Mouse (Mus musculus): ENCODE data around the gene Zfp446. TPM values are rescaled to one million over a fixed set of nuclear protein-coding genes. Genes with fewer than 3 reads are reported as not detected.
"Not testable (repeated sequence)": the region's sequence is repeated elsewhere in the genome, so short reads cannot be mapped to it uniquely, and the experiment has no call there.

Zfp446 gene
- 10 to 100 TPM in 1 of 2 experiments, 1 to 10 TPM in 1; 9.2 to 11.3 TPM for total RNA-seq (2021)
- long read RNA-seq, experiment 1, full-length matches to known transcripts, result 1 of 2 reads
- long read RNA-seq, experiment 1, partial matches to known transcripts, result 0 of 2 reads
- long read RNA-seq, experiment 1, other reads (novel, unspliced or antisense), result 1 of 2 reads
- long read RNA-seq, experiment 2, full-length matches to known transcripts, result 3 of 4 reads
- long read RNA-seq, experiment 2, partial matches to known transcripts, result 0 of 4 reads
- long read RNA-seq, experiment 2, other reads (novel, unspliced or antisense), result 1 of 4 reads

DNA sequence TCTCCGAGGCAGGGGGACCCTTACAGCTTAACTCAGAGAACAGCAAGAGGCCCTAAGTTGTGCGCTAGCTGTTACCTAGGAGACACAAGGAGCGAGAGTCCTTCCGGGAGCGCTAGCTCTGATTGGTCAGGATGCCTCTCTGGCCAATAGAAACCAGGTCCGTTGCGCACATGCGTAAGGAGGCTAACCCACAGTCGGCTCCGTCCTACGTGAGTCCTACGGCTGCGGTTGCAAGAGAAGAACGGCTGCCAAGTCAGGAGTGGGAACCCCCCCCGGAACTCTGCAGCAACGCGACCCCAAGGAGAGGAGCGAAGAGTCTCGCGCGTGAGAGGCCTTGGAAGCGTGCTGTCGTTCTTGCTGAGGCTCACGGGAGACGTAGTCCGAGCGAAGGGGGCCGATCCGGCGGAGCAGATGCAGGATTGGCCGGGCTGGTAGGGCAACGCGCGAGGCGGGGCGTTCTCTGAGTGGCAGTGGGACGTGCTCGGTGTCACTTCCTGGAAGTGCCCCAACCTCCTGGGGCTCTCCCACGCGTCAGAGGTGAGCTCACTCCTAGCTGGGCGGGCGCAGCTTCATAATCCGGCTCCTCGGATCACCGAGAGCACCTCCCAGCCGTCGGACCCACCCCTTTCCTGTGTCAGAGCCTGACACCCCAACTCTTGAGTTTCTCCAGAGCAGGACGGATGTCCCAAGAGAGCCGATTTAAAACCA, at the start of gene Zfp446:
Gene Zfp446 (plus strand): TSS at position 167 of the 708 bp plus-strand sequence.
- DNase-seq (ENCODE audit: low spot score in 2 of 2), result peak; percentile 84 to 96

- DNase-seq (ENCODE audit: low spot score in 2 of 2), result no peak
Observed at GRCm38 (mm10) chr7:12933615-12934140, 44.0 kb upstream of the Zfp446 start.

DNA sequence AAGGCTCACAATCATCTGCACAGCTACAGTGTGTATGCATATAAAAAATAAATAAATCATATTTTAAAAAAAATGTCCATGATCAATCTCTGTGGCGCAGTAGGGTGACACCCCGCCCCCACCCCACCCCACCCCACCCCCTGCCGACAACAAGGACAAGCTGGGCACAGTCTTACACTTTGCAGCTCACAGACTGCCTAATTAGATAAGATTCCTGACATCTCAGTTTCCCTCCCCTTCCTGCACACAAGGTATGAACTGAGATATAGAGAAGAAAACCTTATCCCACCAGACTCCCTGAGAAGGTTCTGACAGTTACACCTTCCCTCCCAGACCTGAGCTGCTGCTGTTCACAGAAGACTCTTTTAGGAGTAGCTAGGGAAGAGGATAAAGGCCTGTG, 42.8 kb upstream of the Zfp446 start:
- no peak for DNase-seq (ENCODE audit: low spot score in 2 of 2)

- not testable (repeated sequence) for DNase-seq (ENCODE audit: low spot score in 2 of 2)
Observed at GRCm38 (mm10) chr7:12937254-12937803, 40.3 kb upstream of the Zfp446 start.

- no peak for DNase-seq (ENCODE audit: low spot score in 2 of 2)
Observed at GRCm38 (mm10) chr7:12940599-12940998, 37.0 kb upstream of the Zfp446 start.

- no peak for DNase-seq (ENCODE audit: low spot score in 2 of 2)
Observed at GRCm38 (mm10) chr7:12943488-12943887, 34.2 kb upstream of the Zfp446 start.

DNA sequence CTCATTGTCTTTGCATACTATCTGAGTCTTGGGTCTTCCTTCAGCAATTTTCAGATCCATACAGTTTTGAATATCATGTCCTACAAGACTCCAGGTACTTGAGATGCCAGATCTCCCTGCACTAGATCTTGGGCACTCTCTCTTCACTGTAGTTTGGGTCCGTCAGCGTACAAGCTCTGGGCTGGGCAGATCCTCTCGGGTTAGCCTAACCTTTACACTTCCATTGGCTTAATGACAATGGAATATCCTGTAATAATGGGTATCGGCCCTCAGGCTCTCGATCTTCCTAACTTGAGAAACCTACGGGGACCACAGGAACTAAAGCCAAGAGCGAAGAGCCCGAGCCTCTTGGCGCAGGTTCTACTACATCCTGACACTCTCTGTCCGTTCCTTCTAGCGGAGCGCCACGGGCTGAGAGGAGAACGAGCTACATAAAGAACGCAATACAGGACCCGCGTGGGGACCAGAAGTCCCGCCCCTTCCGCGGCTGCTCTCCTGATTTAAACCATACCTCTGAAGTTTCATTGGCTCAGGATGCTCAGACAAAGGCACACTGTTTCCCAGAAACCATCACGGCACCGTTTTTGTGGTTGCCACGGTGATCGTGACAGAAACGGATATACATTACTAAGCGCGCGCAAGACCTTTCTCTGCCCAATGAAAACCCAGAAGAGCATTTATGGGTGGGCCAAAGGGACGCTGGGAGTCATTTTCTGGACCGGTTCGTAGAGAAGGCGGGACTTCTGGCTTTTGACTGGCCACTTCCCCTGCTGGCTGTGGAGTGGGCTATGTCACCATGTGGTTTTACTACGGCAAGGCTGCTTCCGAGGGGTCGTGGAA, 28.4 kb upstream of the Zfp446 start:
- DNase-seq (ENCODE audit: low spot score in 2 of 2), result peak; percentile 54 to 85

DNA sequence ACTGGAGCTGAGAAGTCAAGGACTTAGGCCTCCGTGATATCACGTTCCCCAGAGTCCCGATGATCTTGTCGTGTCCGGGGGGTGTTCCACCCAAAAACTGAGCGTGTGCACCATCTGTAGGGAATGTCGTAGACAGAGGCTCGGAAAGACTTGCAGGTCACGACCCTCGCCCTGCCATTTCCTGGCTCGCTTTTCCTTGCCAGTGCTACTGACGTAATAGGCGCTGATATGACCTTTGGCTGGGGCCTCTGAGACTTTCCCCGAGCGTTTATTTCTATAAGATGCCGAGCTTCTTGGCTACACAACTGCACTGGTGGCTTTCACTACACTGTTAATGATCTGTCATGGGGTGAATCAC, 27.8 kb upstream of the Zfp446 start:
- DNase-seq (ENCODE audit: low spot score in 2 of 2), result no peak

DNA sequence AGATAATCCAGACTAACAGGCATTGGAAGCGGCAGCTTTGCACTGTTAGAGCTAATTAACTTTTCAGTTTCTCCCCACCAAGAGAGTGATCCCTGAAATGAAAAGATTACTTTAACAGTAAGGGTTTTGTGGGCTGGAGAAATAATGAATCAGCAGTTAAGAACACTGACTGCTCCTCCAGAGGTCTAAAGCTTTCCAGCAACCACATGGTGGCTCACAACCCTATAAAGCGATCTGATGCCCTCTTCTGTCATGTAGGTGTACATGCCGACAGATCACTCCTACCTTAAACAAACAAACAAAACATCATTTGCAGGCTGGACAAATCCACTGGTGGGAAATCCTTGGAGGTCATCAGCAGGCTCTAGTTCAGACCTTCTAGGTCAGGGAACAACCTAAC, 22.8 kb upstream of the Zfp446 start:
- no peak for DNase-seq (ENCODE audit: low spot score in 2 of 2)

- no peak for DNase-seq (ENCODE audit: low spot score in 2 of 2)
Observed at GRCm38 (mm10) chr7:12957511-12957910, 20.1 kb upstream of the Zfp446 start.

- DNase-seq (ENCODE audit: low spot score in 2 of 2), result no peak
Observed at GRCm38 (mm10) chr7:12958948-12959347, 18.7 kb upstream of the Zfp446 start.

DNA sequence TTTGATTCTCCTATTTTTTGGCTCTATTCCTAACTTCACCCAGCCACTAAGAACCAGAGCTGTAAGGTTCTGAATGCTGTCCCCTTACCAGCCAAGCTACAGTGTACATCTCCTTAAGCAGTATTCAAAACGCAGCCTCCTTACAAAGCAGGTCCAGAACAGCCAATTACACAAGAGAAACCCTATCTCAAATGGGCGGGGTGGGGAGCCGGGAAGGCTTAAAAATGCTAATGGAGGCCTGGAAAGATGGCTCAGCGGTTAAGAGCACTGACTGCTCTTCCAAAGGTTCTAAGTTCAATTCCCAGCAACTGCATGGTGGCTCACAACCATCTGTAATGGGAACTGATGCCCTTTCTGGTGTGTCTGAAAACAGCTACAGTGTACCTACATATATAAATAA, 17.9 kb upstream of the Zfp446 start:
- no peak for DNase-seq (ENCODE audit: low spot score in 2 of 2)

DNA sequence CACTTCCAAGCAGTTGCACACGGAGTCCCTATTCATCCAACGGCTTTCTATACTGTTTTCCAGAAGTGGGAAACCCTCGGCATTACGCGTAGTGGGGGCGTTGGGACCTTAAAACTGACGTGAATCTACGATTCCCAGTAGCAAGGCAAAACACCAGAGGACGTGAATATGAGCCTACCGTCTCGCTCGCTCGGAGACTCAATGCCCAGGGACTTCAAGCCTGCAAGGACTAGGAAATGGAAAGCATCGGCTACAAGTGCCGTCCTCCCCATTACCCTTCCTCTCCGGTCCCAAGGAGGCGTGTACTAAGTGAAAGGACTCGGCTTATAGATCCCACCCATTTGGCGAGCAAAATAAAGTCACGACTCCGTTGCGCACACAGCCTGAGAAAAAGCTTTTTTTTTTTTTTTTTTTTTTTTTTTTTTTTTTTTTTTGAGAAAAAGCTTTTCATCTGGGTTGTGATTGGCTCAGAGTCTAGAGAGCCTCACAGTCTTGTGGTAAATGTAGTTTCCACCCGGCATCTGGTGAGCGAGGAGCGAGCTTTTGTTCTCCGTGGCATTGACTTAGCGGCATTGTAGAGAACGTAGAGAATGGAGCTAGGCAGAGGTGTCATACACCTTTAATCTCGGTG, 16.0 kb upstream of the Zfp446 start:
- DNase-seq (ENCODE audit: low spot score in 2 of 2), result no peak

GRCm38 (mm10) chr7:12965678-12966091, 12.0 kb upstream of the Zfp446 start, which contains the start of gene Zfp324:
Gene Zfp324 (plus strand): TSS chr7:12965838.
- DNase-seq (ENCODE audit: low spot score in 2 of 2), result peak; percentile 57 to 84

DNA sequence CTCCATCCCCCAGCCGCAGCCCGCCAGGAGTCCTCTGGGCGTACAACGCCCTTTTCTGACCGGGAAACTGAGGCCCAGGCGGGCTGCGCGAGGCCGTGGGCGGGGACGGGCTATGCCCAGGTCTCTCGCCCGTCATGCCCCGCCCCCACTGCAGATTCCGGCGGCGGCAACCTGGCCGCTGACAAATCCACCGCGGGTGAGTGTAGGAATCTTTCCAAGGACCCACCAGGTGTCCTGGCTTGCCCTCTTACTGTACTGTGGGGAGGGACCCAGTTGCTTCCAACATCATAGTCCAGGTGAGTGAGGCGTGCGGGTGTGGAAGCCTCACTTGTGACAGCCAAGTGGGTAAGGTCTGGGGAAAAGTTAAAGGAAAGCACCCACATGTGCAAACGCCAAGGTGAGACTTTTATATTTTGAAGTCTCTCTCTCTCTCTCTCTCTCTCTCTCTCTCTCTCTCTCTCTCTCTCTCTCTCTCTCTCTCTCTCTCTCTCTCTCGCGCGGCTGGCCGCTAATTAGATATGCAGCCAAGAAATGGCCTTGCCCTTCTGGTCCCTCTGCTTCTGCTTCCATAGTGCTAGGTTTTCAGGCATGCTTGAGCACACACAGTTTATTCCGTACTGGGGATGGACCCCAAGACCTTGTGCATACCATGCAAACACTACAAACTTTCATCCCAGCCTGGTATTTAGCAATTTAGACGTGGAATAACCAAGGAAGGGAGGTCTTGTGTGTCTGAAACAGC, 11.4 kb upstream of the Zfp446 start:
- DNase-seq (ENCODE audit: low spot score in 2 of 2), result no peak

GRCm38 (mm10) chr7:12970906-12971305, 6.7 kb upstream of the Zfp446 start:
- DNase-seq (ENCODE audit: low spot score in 2 of 2), result no peak

DNA sequence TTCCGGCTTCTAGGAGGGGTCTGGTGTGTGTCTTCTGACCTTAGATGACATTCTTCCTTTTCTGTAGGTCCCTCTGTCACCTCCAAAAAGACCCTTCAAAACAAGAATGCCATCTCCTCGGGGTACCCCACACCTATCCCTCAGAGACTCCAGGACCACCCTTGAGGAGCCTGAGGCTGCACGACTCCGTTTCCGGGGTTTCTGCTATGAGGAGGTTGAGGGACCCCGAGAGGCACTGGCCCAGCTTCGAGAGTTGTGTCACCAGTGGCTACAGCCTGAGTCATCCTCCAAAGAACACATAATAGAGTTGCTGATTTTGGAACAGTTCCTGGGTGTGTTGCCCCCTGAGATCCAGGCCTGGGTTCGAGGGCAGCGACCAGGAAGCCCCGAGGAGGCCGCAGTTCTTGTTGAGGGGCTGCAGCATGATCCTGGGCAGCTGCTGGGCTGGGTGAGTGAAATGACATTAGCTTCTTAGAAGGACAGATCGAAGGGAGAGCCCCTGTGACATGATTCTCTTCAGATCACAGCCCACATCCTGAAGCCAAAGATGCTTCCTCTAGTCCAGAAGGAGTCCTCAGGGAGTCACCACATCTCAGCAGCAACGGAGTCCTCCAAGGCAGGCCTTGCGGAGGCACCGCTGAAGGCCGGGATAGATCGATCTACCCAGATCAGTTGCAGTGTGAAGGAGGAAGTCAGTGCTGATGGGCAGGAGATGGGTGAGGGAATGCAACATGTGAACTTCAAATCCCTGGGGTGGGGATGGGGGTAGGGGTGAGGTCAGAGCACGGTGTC, 1.5 kb downstream of the Zfp446 start:
- DNase-seq (ENCODE audit: low spot score in 2 of 2), result no peak

DNA sequence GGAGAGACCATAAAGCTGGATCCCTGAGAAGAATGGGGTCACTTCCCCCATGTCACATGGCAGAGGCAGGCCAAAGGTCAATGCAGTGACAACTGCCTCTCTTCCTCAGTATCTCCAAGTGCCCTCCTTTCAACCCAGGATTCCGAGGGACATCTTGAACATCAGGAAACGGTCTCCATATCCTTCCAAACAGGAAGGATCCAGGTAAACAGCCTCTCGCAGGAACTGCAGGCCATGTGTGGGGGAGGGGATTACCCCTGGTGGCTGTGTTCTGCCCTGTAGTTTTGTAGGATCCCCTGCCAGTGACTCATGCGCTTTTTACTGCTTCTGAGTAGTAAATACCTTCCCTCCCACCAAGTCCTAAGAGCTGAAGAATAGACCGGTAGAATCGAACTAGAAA, 2.1 kb downstream of the Zfp446 start:
- no peak for DNase-seq (ENCODE audit: low spot score in 2 of 2)

DNA sequence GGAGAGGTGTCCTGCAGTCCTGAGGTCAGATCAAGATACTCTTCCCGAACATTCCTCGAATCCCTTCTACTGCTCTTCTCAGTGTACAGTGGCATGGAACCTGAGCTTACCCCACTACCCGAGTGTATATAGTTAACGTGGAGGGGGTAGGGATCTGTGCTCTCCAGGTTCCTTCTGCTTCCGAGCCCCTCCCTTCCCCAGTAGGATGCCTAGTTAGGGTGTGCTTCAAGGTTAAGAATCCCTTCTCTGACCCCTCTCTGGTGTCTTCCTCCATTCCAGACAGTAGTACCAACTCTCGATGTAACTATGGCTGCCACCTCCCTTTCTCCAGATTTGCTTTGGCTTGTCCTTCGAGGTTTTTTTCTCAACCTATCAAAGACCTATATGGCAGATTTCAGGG, 2.6 kb downstream of the Zfp446 start:
- DNase-seq (ENCODE audit: low spot score in 2 of 2), result no peak
